Mouse (Mus musculus) gastrocnemius, postnatal 4 days (tissue): ENCODE measurements around the gene Sertad2. TPM values are rescaled to one million over a fixed set of nuclear protein-coding genes. Genes with fewer than 3 reads are reported as not detected.

Source experiments
- DNase-seq, 2 experiments: peaks; one replicate each; pipeline ENCODE4 v3.0.0; 2021 to 2022; ENCODE audit warnings: low spot score in 2 of 2, mixed read lengths in 2 of 2
- total RNA-seq, 2 experiments: library from RNA; stranded (reverse); gene quantifications; 2 replicates each; pipeline ENCODE4 v1.2.3; 2021

Sertad2 gene
- total RNA-seq, 2 experiments from 2014 or later = 20.4 to 20.8 TPM

DNA sequence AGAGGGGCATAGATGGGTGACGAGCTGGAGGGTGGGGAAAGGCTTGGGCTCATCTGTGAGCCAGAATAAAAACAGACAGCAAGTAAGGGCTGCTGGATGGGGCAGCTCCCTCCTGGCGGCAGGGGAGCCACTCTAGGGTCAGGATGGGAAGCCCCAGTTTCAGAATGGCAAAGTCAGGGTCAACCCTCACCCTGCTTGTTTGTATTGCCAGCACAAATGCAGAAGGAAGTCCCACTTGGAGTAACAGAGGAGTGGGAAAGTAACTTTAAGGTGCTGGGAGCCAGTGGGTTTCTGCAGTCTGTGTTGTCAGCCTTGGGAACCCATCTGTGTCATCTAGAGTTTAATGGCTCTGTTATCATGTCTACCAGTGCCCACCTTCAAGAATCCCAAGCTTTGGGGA is 136.3 kb downstream of the Sertad2 start:
- DNase-seq = no peak

DNA sequence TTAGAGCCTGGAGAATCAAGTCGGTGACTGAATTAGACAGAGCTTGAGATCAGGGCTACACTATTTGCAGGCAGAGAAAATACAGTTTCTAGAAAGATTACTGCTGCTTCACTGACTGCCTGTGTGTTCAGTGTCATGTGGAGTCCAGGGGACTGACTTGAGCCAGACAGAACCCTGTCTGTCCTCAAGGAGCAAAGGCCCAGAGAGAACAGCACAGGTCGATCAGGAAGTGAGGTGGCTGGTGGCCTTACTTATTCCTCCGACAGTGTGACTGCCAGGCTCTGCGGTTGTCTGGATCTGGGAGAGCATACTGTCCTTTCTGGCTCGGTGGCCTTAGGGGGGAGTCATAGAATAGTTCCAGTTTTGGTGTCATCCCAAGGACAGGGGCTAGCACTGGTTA is 137.7 kb downstream of the Sertad2 start:
- no peak for DNase-seq

DNA sequence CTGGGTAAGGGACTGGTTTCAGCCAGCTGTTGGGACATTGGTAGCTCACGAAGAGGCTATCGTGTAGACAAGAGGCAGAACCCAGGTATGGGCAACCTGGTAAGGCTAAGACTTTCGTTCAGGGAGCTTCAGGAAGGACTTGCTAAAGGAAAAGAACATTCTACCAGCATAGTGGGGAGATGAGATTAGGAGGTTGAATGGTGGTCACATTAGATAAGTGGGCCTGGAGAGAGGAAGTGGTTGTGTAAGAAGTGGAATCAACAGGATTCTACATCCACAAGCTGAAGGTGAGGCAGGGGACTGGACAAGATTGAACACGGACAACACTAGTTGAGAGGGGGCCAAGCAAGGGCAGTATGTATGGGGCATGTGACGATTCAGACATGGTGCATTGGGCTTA is 138.6 kb downstream of the Sertad2 start:
- DNase-seq = no peak

DNA sequence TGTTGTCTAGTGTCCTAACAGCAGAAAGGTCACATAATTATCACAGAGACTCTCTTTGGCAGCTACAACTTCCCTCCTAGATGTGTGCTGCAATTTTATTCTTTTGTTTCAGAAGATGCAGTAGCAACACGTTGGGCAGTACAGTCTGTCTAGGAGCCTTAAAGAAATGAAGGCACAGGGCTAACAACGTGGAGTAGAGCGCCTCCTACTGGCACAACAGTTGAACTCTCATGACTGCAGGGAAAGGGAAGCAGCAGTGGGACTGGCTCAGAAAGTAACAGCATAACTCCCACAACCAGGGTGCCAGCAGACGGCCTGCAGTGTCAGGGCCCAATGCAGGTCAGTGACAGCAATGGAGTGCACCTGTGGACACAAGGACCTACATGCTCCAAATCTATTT is 147.9 kb downstream of the Sertad2 start:
- DNase-seq = peak in 1 of 2 experiments; percentile 56

Other genes starting within 250 kb of the Sertad2 start
- 1 to 10 TPM; 7.4 to 8.5 TPM for gene Slc1a4, start 210.5 kb upstream of the Sertad2 start, total RNA-seq
- 10 to 100 TPM; 19.2 to 25.3 TPM for gene Aftph, start 198.3 kb downstream of the Sertad2 start, total RNA-seq